Mouse (Mus musculus) stomach, postnatal 0 days (tissue): ENCODE measurements around the gene Tmem259. TPM values are rescaled to one million over a fixed set of nuclear protein-coding genes. Genes with fewer than 3 reads are reported as not detected.
A peak's percentile ranks its signal among the peaks of the same experiment; 100 is the strongest.

ENCODE experiments used
- ATAC-seq: fragments of 200-750 bp; cut with Nextera tagmentation; 2 replicates; pipeline ENCODE4 v1.8.0; 2017; ENCODE audit not compliant: low FRiP score, low TSS enrichment
- DNase-seq: peaks from one replicate; pipeline ENCODE4 v3.0.0-alpha.2; 2016; ENCODE audit warnings: low spot score
- H3K27ac ChIP-seq: fragments of 300-500 bp; sonication (generic); replicated peaks from 2 replicates; pipeline ENCODE4 v1.5.1; 2014; ENCODE audit warnings: mild to moderate bottlenecking, control low read depth
- H3K27me3 ChIP-seq: fragments of 300-500 bp; sonication (generic); 2 replicates; pipeline ENCODE4 v1.6.1; 2014; ENCODE audit warnings: low read length; ENCODE audit not compliant: control insufficient read depth, insufficient read depth
- H3K36me3 ChIP-seq: fragments of 300-500 bp; sonication (generic); 2 replicates; pipeline ENCODE4 v1.6.1; 2014; ENCODE audit warnings: low read length, mixed read lengths; ENCODE audit not compliant: control insufficient read depth, insufficient read depth
- H3K4me1 ChIP-seq: fragments of 300-500 bp; sonication (generic); replicated peaks from 2 replicates; pipeline ENCODE4 v1.6.1; 2014; ENCODE audit warnings: antibody characterized with exemption; ENCODE audit not compliant: control insufficient read depth, insufficient read depth
- H3K4me2 ChIP-seq: fragments of 300-500 bp; sonication (generic); replicated peaks from 2 replicates; pipeline ENCODE4 v1.6.1; 2014; ENCODE audit warnings: low read depth, mild to moderate bottlenecking, control low read depth, moderate library complexity
- H3K4me3 ChIP-seq: fragments of 300-500 bp; sonication (generic); 2 replicates; pipeline ENCODE4 v1.5.1; 2014; ENCODE audit warnings: low read depth, low read length, control low read depth
- H3K9ac ChIP-seq: fragments of 300-500 bp; sonication (generic); 2 replicates; pipeline ENCODE4 v1.6.1; 2014; ENCODE audit warnings: mild to moderate bottlenecking, low read length, control low read depth, mixed read lengths
- H3K9me3 ChIP-seq: fragments of 300-500 bp; sonication (generic); 2 replicates; pipeline ENCODE4 v1.6.1; 2016; ENCODE audit warnings: low read length; ENCODE audit not compliant: control insufficient read depth
- CTCF ChIP-seq: IDR thresholded peaks from 2 replicates; pipeline ENCODE4 v1.5.1; 2016; ENCODE audit warnings: antibody characterized with exemption, low read depth, mild to moderate bottlenecking, moderate library complexity
- EP300 ChIP-seq: optimal IDR thresholded peaks from 2 replicates; pipeline ENCODE3; 2016; ENCODE audit warnings: antibody characterized with exemption
- WGBS: fragments of 180-500 bp; shearing (Covaris S2); extraction: QIAGEN DNeasy Blood & Tissue Kit; methylation state at CpG from one replicate; pipeline ENCODE4 v1.1.7; 2014; 5-methylcytosine and 5-hydroxymethylcytosine counted together
- polyA plus RNA-seq: library from polyadenylated mRNA; unstranded; fragments of >200 nt; fragmentation: Nextera tagmentation; extraction: Ambion mirVana; gene quantifications from 2 replicates; pipeline ENCODE4 v1.2.1, GENCODE M21; 2015

The Tmem259 gene
- polyA plus RNA-seq, 1 experiment from 2014 or later = 18.5 TPM

DNA sequence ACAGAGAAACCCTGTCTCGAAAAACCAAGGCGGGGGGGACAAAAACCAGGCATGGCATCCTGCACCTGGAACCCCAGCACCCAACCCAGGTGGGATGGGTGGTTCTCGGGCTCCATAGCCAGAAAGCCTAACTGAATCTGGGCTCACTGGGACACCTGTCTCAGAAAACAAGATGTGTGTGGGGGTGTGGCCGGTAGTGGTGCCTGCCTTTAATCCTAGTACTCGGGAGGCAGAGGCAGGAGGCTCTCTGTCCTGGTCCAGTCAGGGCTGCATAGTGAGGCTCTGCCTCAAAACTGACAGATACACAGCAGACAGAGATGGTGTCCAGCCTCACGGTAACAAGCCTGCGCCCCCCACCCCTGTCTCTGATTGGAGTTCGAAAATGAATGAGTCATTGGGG lies 38.7 kb upstream of the Tmem259 start:
- Histone ChIP-seq H3K9ac (no peak overlapping the region), H3K27ac (no peak overlapping the region), H3K4me1 (0 out of 2 replicates have a peak, but pooled peaks cover 3% of the 10 kb centered on the region), H3K4me3 (no peak overlapping the region), H3K9me3 (no peaks in the 10 kb centered on the region), H3K27me3 (no peaks in the 10 kb centered on the region), H3K4me2 (no peak overlapping the region), H3K36me3 (no peaks in the 10 kb centered on the region)
- 94% methylated on average over 8 of the region's 8 CpGs for WGBS
- no peak for TF ChIP-seq EP300
- TF ChIP-seq CTCF = no peak
- ATAC-seq (no peak), DNase-seq (no peak)

DNA sequence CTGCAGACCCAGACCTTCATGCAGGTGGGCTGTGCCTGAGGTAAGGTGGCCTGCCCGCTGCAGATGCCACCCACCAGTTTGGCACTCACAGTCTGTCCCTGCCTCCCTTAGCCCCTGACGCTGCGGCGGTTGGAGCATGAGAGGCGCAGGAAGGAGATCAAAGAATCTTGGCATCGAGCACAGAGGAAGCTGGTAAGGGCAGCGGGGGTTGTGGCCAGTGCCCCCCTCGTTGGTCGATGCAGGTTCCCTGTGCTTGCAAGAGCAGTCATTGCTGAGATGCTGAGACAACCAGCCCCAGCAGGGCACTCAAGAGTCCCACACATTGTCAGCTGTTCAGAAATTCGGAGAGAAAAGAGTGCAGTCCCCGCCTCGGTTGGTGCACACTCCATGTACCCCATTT lies 38.0 kb upstream of the Tmem259 start:
- Histone ChIP-seq H3K4me3 (no peak overlapping the region), H3K9me3 (no peaks in the 10 kb centered on the region), H3K4me2 (no peak overlapping the region), H3K27me3 (no peaks in the 10 kb centered on the region), H3K9ac (no peak overlapping the region), H3K4me1 (0 out of 2 replicates have a peak, but pooled peaks cover 3% of the 10 kb centered on the region), H3K27ac (no peak overlapping the region), H3K36me3 (no peaks in the 10 kb centered on the region)
- 87% methylated on average over 12 of the region's 12 CpGs for WGBS
- ATAC-seq (no peak), DNase-seq (no peak)
- TF ChIP-seq CTCF (no peak), EP300 (no peak)

GRCm38 (mm10) chr10:80021320-80021641 lies 37.2 kb upstream of the Tmem259 start:
- no peaks in the 10 kb centered on the region for H3K9me3 ChIP-seq
- H3K27me3 ChIP-seq = no peaks in the 10 kb centered on the region
- DNase-seq (no peak), ATAC-seq (no peak)
- H3K4me1 ChIP-seq = 0 out of 2 replicates have a peak, but pooled peaks cover 3% of the 10 kb centered on the region
- no peak for TF ChIP-seq EP300
- TF ChIP-seq CTCF = no peak
- no peak overlapping the region for H3K4me3 ChIP-seq
- WGBS = 83% methylated on average over 13 of the region's 13 CpGs
- H3K4me2 ChIP-seq = no peak overlapping the region
- no peaks in the 10 kb centered on the region for H3K36me3 ChIP-seq
- H3K9ac ChIP-seq = no peak overlapping the region
- no peak overlapping the region for H3K27ac ChIP-seq

DNA sequence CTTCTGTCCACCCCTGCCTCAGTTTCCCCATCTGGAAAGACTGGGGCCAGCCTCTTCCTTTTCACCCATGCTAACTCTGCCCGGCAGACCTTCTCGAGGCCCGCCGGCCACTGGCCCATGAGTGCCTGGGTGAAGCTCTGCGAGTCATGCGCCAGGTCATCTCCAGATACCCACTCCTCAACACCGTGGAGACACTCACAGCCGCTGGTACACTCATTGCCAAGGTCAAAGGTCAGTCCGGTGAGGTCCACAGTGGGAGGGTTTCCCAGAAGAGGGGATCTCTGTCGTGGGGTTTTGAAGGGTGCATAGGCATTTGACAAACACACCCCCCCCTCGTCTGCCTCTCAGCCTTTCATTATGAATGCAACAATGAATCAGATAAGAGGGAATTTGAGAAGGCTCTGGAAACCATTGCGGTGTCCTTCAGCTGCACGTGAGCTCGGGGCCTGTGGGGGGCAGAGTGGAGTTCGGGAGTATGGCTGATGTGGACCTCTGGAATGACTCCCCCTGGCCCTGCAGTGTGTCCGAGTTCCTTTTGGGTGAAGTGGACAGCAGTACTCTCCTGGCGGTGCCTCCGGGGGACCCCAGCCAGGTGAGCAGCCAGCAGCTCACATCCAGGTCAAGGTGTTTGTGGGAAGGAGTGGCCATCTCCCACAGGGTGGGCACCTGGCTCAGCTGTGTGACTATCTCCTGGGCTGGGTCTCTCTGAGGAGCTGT lies 36.6 kb upstream of the Tmem259 start:
- TF ChIP-seq CTCF = peak; percentile 24
- no peak for TF ChIP-seq EP300
- Histone ChIP-seq H3K27ac (no peak overlapping the region), H3K4me2 (no peak overlapping the region), H3K27me3 (no peaks in the 10 kb centered on the region), H3K9ac (no peak overlapping the region), H3K4me1 (0 out of 2 replicates have a peak, but pooled peaks cover 3% of the 10 kb centered on the region), H3K36me3 (no peaks in the 10 kb centered on the region), H3K4me3 (no peak overlapping the region), H3K9me3 (no peaks in the 10 kb centered on the region)
- DNase-seq (no peak), ATAC-seq (no peak)
- 79% methylated on average over 18 of the region's 18 CpGs for WGBS

- H3K4me2 ChIP-seq = no peak overlapping the region
- no peaks in the 10 kb centered on the region for H3K9me3 ChIP-seq
- ATAC-seq = no peak
- H3K27ac ChIP-seq = no peak overlapping the region
- TF ChIP-seq EP300 (no peak), CTCF (no peak)
- 0 out of 2 replicates have a peak, but pooled peaks cover 3% of the 10 kb centered on the region for H3K4me1 ChIP-seq
- no peak for DNase-seq
- 44% methylated on average over 11 of the region's 11 CpGs for WGBS
- H3K9ac ChIP-seq = no peak overlapping the region
- no peak overlapping the region for H3K4me3 ChIP-seq
- H3K36me3 ChIP-seq = no peaks in the 10 kb centered on the region
- no peaks in the 10 kb centered on the region for H3K27me3 ChIP-seq
Observed at GRCm38 (mm10) chr10:80020191-80020590, 36.1 kb upstream of the Tmem259 start.

DNA sequence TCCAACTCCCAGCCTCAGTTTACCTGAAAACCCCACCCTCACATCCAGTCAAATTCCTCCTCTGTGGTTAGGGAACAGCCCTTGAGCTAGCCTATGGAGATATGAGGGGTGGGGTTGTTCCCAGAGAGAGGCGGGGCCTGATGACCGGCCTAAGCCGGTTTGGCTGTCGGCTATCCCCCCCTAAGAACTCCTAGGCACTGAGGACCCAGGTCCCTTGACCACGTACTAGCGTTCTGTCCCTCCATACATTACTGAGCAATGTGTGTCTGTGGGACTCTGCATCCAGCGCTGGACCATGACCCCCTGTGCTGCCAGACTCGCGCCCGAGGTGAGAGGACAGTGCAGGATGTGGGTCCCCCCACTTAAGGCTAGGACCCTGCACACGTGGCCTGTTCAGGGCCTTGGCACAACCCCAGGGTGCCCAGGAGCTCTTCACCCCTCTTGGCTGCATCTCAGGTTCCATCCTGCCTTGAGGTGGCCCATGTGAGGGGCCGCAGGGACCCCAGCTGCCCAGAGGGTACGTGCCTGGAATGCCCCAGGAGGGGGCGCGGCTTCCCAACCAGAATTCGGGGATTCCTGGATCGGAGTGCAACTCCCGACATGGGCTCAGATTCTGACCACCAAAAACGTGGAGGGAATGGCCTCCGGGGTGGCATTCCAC lies 35.5 kb upstream of the Tmem259 start:
- Histone ChIP-seq H3K27ac (no peak overlapping the region), H3K27me3 (no peaks in the 10 kb centered on the region), H3K4me2 (peak overlapping the region; percentile 37), H3K4me3 (no peak overlapping the region), H3K9ac (0 out of 2 replicates have a peak overlapping the region, but pooled peaks have one; percentile 38), H3K4me1 (0 out of 2 replicates have a peak, but pooled peaks cover 3% of the 10 kb centered on the region), H3K36me3 (no peaks in the 10 kb centered on the region), H3K9me3 (no peaks in the 10 kb centered on the region)
- TF ChIP-seq CTCF (peak; percentile 39; the same call in 1 of the 2 replicates), EP300 (no peak)
- ATAC-seq = peak; percentile 9; the same call in 1 of the 2 replicates
- WGBS = 30% methylated on average over 20 of the region's 20 CpGs
- DNase-seq = no peak
